Mouse (Mus musculus): Measurements from ENCODE around the gene Glrx. TPM values are rescaled to one million over a fixed set of nuclear protein-coding genes. Genes with fewer than 3 reads are reported as not detected.

Glrx gene
- total RNA-seq, 4 experiments from 2014 or later, result 32.4 to 45.3 (median 39.7) TPM

- DNase-seq (ENCODE audit: low spot score), result no peak
Observed at GRCm38 (mm10) chr13:75891868-75892267, 52.2 kb downstream of the Glrx start.

- DNase-seq (ENCODE audit: low spot score), result no peak
Observed at GRCm38 (mm10) chr13:75892291-75892690, 52.6 kb downstream of the Glrx start.

GRCm38 (mm10) chr13:75892876-75893275 is 53.2 kb downstream of the Glrx start:
- DNase-seq (ENCODE audit: low spot score), result no peak

Other genes with a start within 250 kb of the Glrx start
- gene Ell2, start 133.1 kb upstream of the Glrx start, total RNA-seq (2022), result 10 to 100 TPM; 19.7 to 31.6 (median 27.0) TPM
- gene Rhobtb3, start 104.1 kb downstream of the Glrx start, total RNA-seq (2022), result 10 to 100 TPM; 10.2 to 12.3 (median 11.4) TPM
- not detected for gene Spata9, start 127.3 kb downstream of the Glrx start, total RNA-seq (2022)
- 10 to 100 TPM; 12.0 to 18.5 (median 15.0) TPM for gene Rfesd, start 178.9 kb downstream of the Glrx start, total RNA-seq (2022)
- not detected for gene Gpr150, start 217.1 kb downstream of the Glrx start, total RNA-seq (2022)